20 mouse cellular contexts compared by ENCODE assay signal in genomic region chr3:101131772-101132171, GRCm38 (mm10). TPM values are rescaled to one million over a fixed set of nuclear protein-coding genes. Genes with fewer than 3 reads are reported as not detected.
"Had no signal": no experiment of that assay in that cellular context is flagged by ENCODE, and none has a peak within 500 bp of the region (broad histone marks: within the 10 kb centered on the region; RNA-seq: fewer than 3 reads in every experiment).

No protein-coding gene starts in this region.

- DNase-seq: lung, adult 18-20 months; lung, postnatal 14 days; midbrain, embryonic 14.5 days; right cerebral cortex, adult 18-20 months; right cerebral cortex, postnatal 25 days; right cerebral cortex, postnatal 4 days; spleen, adult 18-20 months; thymus, adult 18-20 months; thymus, postnatal 14 days; thymus, postnatal 36 days had no signal

- H3K27ac ChIP-seq: liver, embryonic 12.5 days; liver, embryonic 14.5 days; lung, embryonic 15.5 days; midbrain, embryonic 10.5 days; midbrain, embryonic 12.5 days; neural tube, embryonic 13.5 days; neural tube, embryonic 15.5 days had no signal

- H3K4me3 ChIP-seq: liver, embryonic 12.5 days; lung, embryonic 15.5 days; midbrain, embryonic 10.5 days; midbrain, embryonic 12.5 days; myocyte; neural tube, embryonic 13.5 days; neural tube, embryonic 15.5 days had no signal

- H3K27me3 ChIP-seq: liver, embryonic 12.5 days; lung, embryonic 15.5 days; neural tube, embryonic 13.5 days had no signal

- H3K9me3 ChIP-seq: liver, embryonic 12.5 days; lung, embryonic 15.5 days; midbrain, embryonic 10.5 days; midbrain, embryonic 12.5 days; neural tube, embryonic 13.5 days; neural tube, embryonic 15.5 days had no signal

- H3K36me3 ChIP-seq: liver, embryonic 12.5 days; lung, embryonic 15.5 days; midbrain, embryonic 10.5 days; midbrain, embryonic 12.5 days; neural tube, embryonic 13.5 days; neural tube, embryonic 15.5 days had no signal

- H3K4me2 ChIP-seq: liver, embryonic 12.5 days; lung, embryonic 15.5 days; midbrain, embryonic 12.5 days; neural tube, embryonic 13.5 days; neural tube, embryonic 15.5 days had no signal

- H3K9ac ChIP-seq: liver, embryonic 12.5 days; liver, embryonic 14.5 days; lung, embryonic 15.5 days; midbrain, embryonic 12.5 days; neural tube, embryonic 13.5 days; neural tube, embryonic 15.5 days had no signal

- ATAC-seq: liver, embryonic 12.5 days; midbrain, embryonic 16.5 days had no signal

RNA-seq across cellular contexts. Expression of gene Ptgfrn, which starts 21.7 kb away (rescaled TPM):
- total RNA-seq: megakaryocyte-erythroid progenitor cell, adult 5-6 weeks had no signal
